ENCODE assay signal across 4 mouse cellular contexts in genomic region chrX:103129347-103129746, GRCm38 (mm10). TPM values are rescaled to one million over a fixed set of nuclear protein-coding genes. Genes with fewer than 3 reads are reported as not detected.
"Had no signal": no experiment of that assay in that cellular context is flagged by ENCODE, and none has a peak within 500 bp of the region (broad histone marks: within the 10 kb centered on the region; RNA-seq: fewer than 3 reads in every experiment).

No protein-coding gene starts in this region.

RNA-seq across cellular contexts. Expression of gene Nap1l2, which starts 57.1 kb away (rescaled TPM):
- polyA plus RNA-seq: heart, adult 2 months; kidney, adult 2 months; large intestine, adult 2 months; liver, adult 2 months had no signal
